Mouse (Mus musculus) MEL (cell line): Measurements from ENCODE around the gene Rnf128. TPM values are rescaled to one million over a fixed set of nuclear protein-coding genes. Genes with fewer than 3 reads are reported as not detected.

Experiments used
- DNase-seq: peaks from one replicate; pipeline ENCODE4 v3.0.0; 2011; ENCODE audit warnings: low read depth, low spot score
- H3K27ac ChIP-seq: 2 replicates; pipeline ENCODE4 v1.5.1; 2012; ENCODE audit warnings: low read depth, mild to moderate bottlenecking, control low read depth, low read length, moderate library complexity; ENCODE audit not compliant: control insufficient read depth
- H3K27me3 ChIP-seq, 2 experiments: fragments of 150-350 bp in 1 of 2; sonication (generic) in 1 of 2; 2 replicates each; pipeline ENCODE4 v1.6.1; 2012; ENCODE audit warnings: low read length in 2 of 2, mild to moderate bottlenecking in 2 of 2, improper control_type of control experiment in 1 of 2, moderate library complexity in 1 of 2; ENCODE audit not compliant: insufficient read depth in 2 of 2, control insufficient read depth in 1 of 2
- H3K36me3 ChIP-seq, 2 experiments: 2 replicates each; pipeline ENCODE4 v1.6.1; 2012 to 2014; ENCODE audit warnings: low read length in 2 of 2, improper control_type of control experiment in 1 of 2, inconsistent platforms in 1 of 2, mild to moderate bottlenecking in 1 of 2; ENCODE audit not compliant: insufficient read depth in 2 of 2, control insufficient read depth in 1 of 2
- H3K4me1 ChIP-seq, 2 experiments: fragments of 150-350 bp in 1 of 2; sonication (generic) in 1 of 2; 2 replicates each; pipeline ENCODE4 v1.6.1; 2012; ENCODE audit warnings: low read length in 2 of 2, improper control_type of control experiment in 1 of 2, mild to moderate bottlenecking in 1 of 2; ENCODE audit not compliant: insufficient read depth in 2 of 2, control insufficient read depth in 1 of 2
- H3K4me3 ChIP-seq, 2 experiments: fragments of 150-350 bp in 1 of 2; sonication (generic) in 1 of 2; 2 replicates each; pipeline ENCODE4 v1.5.1; 2012; ENCODE audit warnings: low read depth in 2 of 2, low read length in 2 of 2, mild to moderate bottlenecking in 2 of 2, moderate library complexity in 2 of 2, control low read depth in 1 of 2, improper control_type of control experiment in 1 of 2; ENCODE audit not compliant: control insufficient read depth in 1 of 2, insufficient read depth in 1 of 2
- H3K79me2 ChIP-seq: 2 replicates; pipeline ENCODE4 v1.6.1; 2012; ENCODE audit warnings: mild to moderate bottlenecking, low read length, moderate library complexity; ENCODE audit not compliant: control insufficient read depth, poor library complexity, insufficient read depth
- H3K9ac ChIP-seq: 2 replicates; pipeline ENCODE4 v1.6.1; 2012; ENCODE audit warnings: low read depth, mild to moderate bottlenecking, control low read depth, low read length, moderate library complexity; ENCODE audit not compliant: control insufficient read depth, poor library complexity, severe bottlenecking
- H3K9me3 ChIP-seq: fragments of 150-350 bp; sonication (generic); replicated peaks from 2 replicates; pipeline ENCODE4 v1.6.1; 2012; ENCODE audit warnings: mild to moderate bottlenecking, low read length, improper control_type of control experiment, moderate library complexity; ENCODE audit not compliant: insufficient read depth
- BHLHE40 ChIP-seq: IDR thresholded peaks from 2 replicates; pipeline ENCODE4 v1.6.1; 2012; ENCODE audit warnings: low read depth, mild to moderate bottlenecking, inconsistent platforms, low read length, improper control_type of control experiment, borderline replicate concordance
- CHD1 ChIP-seq: IDR thresholded peaks from 2 replicates; pipeline ENCODE4 v1.6.1; 2012; ENCODE audit warnings: low read depth, mild to moderate bottlenecking, inconsistent platforms, low read length, improper control_type of control experiment
- CTCF ChIP-seq, 3 experiments: IDR thresholded peaks in 2 of 3; conservative IDR thresholded peaks in 1 of 3; 2 replicates each; pipeline ENCODE4 v1.5.1; 2011 to 2012; ENCODE audit warnings: low read length in 3 of 3, low read depth in 2 of 3, mild to moderate bottlenecking in 2 of 3, improper control_type of control experiment in 1 of 3, inconsistent platforms in 1 of 3, mixed read lengths in 1 of 3, moderate library complexity in 1 of 3; ENCODE audit not compliant: control insufficient read depth in 1 of 3, insufficient read depth in 1 of 3, poor library complexity in 1 of 3, severe bottlenecking in 1 of 3
- ELF1 ChIP-seq: IDR thresholded peaks from 2 replicates; pipeline ENCODE4 v1.6.1; 2014; ENCODE audit warnings: low read depth, mild to moderate bottlenecking, inconsistent platforms, low read length, improper control_type of control experiment, moderate library complexity
- GABPA ChIP-seq: IDR thresholded peaks from 2 replicates; pipeline ENCODE4 v1.6.1; 2012; ENCODE audit warnings: low read depth, mild to moderate bottlenecking, inconsistent platforms, low read length, improper control_type of control experiment, moderate library complexity
- GATA1 ChIP-seq: IDR thresholded peaks from 2 replicates; pipeline ENCODE4 v1.6.1; 2011; ENCODE audit warnings: low read depth, low read length, improper control_type of control experiment
- JUND ChIP-seq: IDR thresholded peaks from 2 replicates; pipeline ENCODE4 v1.6.1; 2011; ENCODE audit warnings: low read depth, mild to moderate bottlenecking, improper control_type of control experiment, low read length
- MAFK ChIP-seq: IDR thresholded peaks from 2 replicates; pipeline ENCODE4 v1.6.1; 2011; ENCODE audit warnings: low read depth, mild to moderate bottlenecking, low read length, improper control_type of control experiment, borderline replicate concordance
- MAX ChIP-seq: IDR thresholded peaks from 2 replicates; pipeline ENCODE4 v1.6.1; 2011; ENCODE audit warnings: low read length, improper control_type of control experiment
- MXI1 ChIP-seq: IDR thresholded peaks from 2 replicates; pipeline ENCODE4 v1.6.1; 2011; ENCODE audit warnings: mild to moderate bottlenecking, low read depth, low read length, improper control_type of control experiment
- NELFE ChIP-seq: IDR thresholded peaks from 2 replicates; pipeline ENCODE4 v1.6.1; 2011; ENCODE audit warnings: low read depth, low read length, improper control_type of control experiment
- POLR2AphosphoS2 ChIP-seq: IDR thresholded peaks from 2 replicates; pipeline ENCODE4 v1.6.1; 2011; ENCODE audit warnings: low read length, improper control_type of control experiment
- RCOR1 ChIP-seq: IDR thresholded peaks from 2 replicates; pipeline ENCODE4 v1.6.1; 2012; ENCODE audit warnings: low read depth, mild to moderate bottlenecking, inconsistent platforms, low read length, improper control_type of control experiment
- SIN3A ChIP-seq: IDR thresholded peaks from 2 replicates; pipeline ENCODE4 v1.6.1; 2012; ENCODE audit warnings: low read length, improper control_type of control experiment, inconsistent platforms
- SMC3 ChIP-seq: IDR thresholded peaks from 2 replicates; pipeline ENCODE4 v1.6.1; 2011; ENCODE audit warnings: low read depth, low read length, improper control_type of control experiment
- TAL1 ChIP-seq: IDR thresholded peaks from 2 replicates; pipeline ENCODE4 v1.6.1; 2012; ENCODE audit warnings: mild to moderate bottlenecking, inconsistent platforms, low read length, moderate library complexity, mixed read lengths
- UBTF ChIP-seq: IDR thresholded peaks from 2 replicates; pipeline ENCODE4 v1.6.1; 2012; ENCODE audit warnings: low read depth, mild to moderate bottlenecking, inconsistent platforms, low read length, improper control_type of control experiment, moderate library complexity, borderline replicate concordance; ENCODE audit not compliant: insufficient read depth
- USF2 ChIP-seq, 2 experiments: IDR thresholded peaks; 2 replicates each; pipeline ENCODE4 v1.6.1; 2011 to 2012; ENCODE audit warnings: improper control_type of control experiment in 2 of 2, low read length in 2 of 2, borderline replicate concordance in 1 of 2, inconsistent platforms in 1 of 2, low read depth in 1 of 2, mild to moderate bottlenecking in 1 of 2; ENCODE audit not compliant: insufficient read depth in 1 of 2
- ZC3H11A ChIP-seq: IDR thresholded peaks from 2 replicates; pipeline ENCODE4 v1.6.1; 2012; ENCODE audit warnings: low read depth, mild to moderate bottlenecking, inconsistent platforms, low read length, improper control_type of control experiment
- polyA plus RNA-seq, 2 experiments: library from polyadenylated mRNA; stranded (reverse) in 1 of 2; unstranded in 1 of 2; fragments of >175 nt in 1 of 2; fragments of >200 nt in 1 of 2; gene quantifications; 2 replicates each; pipeline versions ENCODE4 v1.2.1 to v1.2.4; 2012; ENCODE audit warnings: low replicate concordance in 2 of 2, low read depth in 1 of 2; ENCODE audit not compliant: insufficient read length in 2 of 2, insufficient read depth in 1 of 2, missing spikeins in 1 of 2
- total RNA-seq: library from RNA; depleted of rRNA; stranded (reverse); fragments of 300-350 nt; gene quantifications from 2 replicates; pipeline ENCODE4 v1.2.3, GENCODE M21; 2012

Gene Rnf128
- total and polyA plus RNA-seq, 3 experiments = 16.2 to 19.6 TPM; not detected in 1

GRCm38 (mm10) chrX:139550456-139550855, 12.7 kb upstream of the Rnf128 start (continued):
- TF ChIP-seq UBTF (no peak), USF2 (IDR thresholded peaks at IDR 0.05; ENCODE audit: borderline replicate concordance in 1 of 2, insufficient read depth in 1 of 2, low read depth in 1 of 2, low read length in 2 of 2) (no peak), SMC3 (no peak), RCOR1 (no peak), GABPA (no peak)

- Histone ChIP-seq H3K9me3 (no peaks in the 10 kb centered on the region), H3K27me3 (no peaks in the 10 kb centered on the region), H3K4me3 (no peak overlapping the region), H3K9ac (no peak overlapping the region), H3K27ac (no peak overlapping the region), H3K79me2 (no peaks in the 10 kb centered on the region), H3K4me1 (no peaks in the 10 kb centered on the region), H3K36me3 (no peaks in the 10 kb centered on the region)
- DNase-seq = no peak
- no peak for TF ChIP-seq MAX
- TF ChIP-seq GATA1 = no peak
- TF ChIP-seq USF2 (IDR thresholded peaks at IDR 0.05; ENCODE audit: borderline replicate concordance in 1 of 2, insufficient read depth in 1 of 2, low read depth in 1 of 2, low read length in 2 of 2) = no peak
- TF ChIP-seq SIN3A = no peak
- TF ChIP-seq CTCF (IDR thresholded peaks at IDR 0.05 in 2 of 3, conservative IDR thresholded peaks at IDR 0.05 in 1 of 3; ENCODE audit: control insufficient read depth in 1 of 3, insufficient read depth in 1 of 3, low read depth in 2 of 3, low read length in 3 of 3, poor library complexity in 1 of 3, severe bottlenecking in 1 of 3) = no peak
- no peak for TF ChIP-seq CHD1
- TF ChIP-seq NELFE = no peak
- TF ChIP-seq JUND = no peak
- no peak for TF ChIP-seq ZC3H11A
- no peak for TF ChIP-seq BHLHE40
- TF ChIP-seq MAFK = no peak
- no peak for TF ChIP-seq POLR2AphosphoS2
- TF ChIP-seq TAL1 = no peak
- TF ChIP-seq SMC3 = no peak
- no peak for TF ChIP-seq ELF1
- TF ChIP-seq MXI1 = no peak
Measured at GRCm38 (mm10) chrX:139552090-139552489, 11.0 kb upstream of the Rnf128 start.
